Mouse (Mus musculus): ENCODE measurements around the gene Olfr107. TPM values are rescaled to one million over a fixed set of nuclear protein-coding genes. Genes with fewer than 3 reads are reported as not detected.

Olfr107 gene
- not detected in 2 replicates for polyA plus RNA-seq (2015; fragmentation: Nextera tagmentation; extraction: Ambion mirVana)

GRCm38 (mm10) chr17:37398926-37399325, at the start of gene Olfr107:
Gene Olfr107 (plus strand): TSS chr17:37399226.
- H3K4me3 ChIP-seq (ENCODE audit: low read depth, low read length), result no peak within 1 kb of the TSS
- TF ChIP-seq EP300 (IDR thresholded peaks at IDR 0.05), result no peak
- no peak for TF ChIP-seq CTCF (IDR thresholded peaks at IDR 0.05)
- no peak within 1 kb of the TSS for H3K9ac ChIP-seq (replicated peaks; ENCODE audit: low read depth)
- no peak for ATAC-seq
- H3K36me3 ChIP-seq (ENCODE audit: insufficient read depth, low read length), result no peaks in the 10 kb centered on the region
- no peaks in the 10 kb centered on the region for H3K4me1 ChIP-seq (ENCODE audit: insufficient read depth, low read depth, low read length)
- no peaks in the 10 kb centered on the region for H3K9me3 ChIP-seq (ENCODE audit: low read length)
- DNase-seq (ENCODE audit: low spot score), result no peak
- no peak within 1 kb of the TSS for H3K4me2 ChIP-seq (replicated peaks; ENCODE audit: low read depth, low read length)
- no peaks in the 10 kb centered on the region for H3K27me3 ChIP-seq (replicated peaks; ENCODE audit: insufficient read depth, low read length)
- no peak within 1 kb of the TSS for H3K27ac ChIP-seq (ENCODE audit: low read length)
- 65% methylated on average over 3 of the region's 3 CpGs for WGBS

- Histone ChIP-seq H3K9ac (replicated peaks; ENCODE audit: low read depth) (no peak within 1 kb of the TSS), H3K9me3 (ENCODE audit: low read length) (no peaks in the 10 kb centered on the region), H3K4me2 (replicated peaks; ENCODE audit: low read depth, low read length) (no peak within 1 kb of the TSS), H3K4me3 (ENCODE audit: low read depth, low read length) (no peak within 1 kb of the TSS), H3K4me1 (ENCODE audit: insufficient read depth, low read depth, low read length) (no peaks in the 10 kb centered on the region), H3K27ac (ENCODE audit: low read length) (no peak within 1 kb of the TSS), H3K36me3 (ENCODE audit: insufficient read depth, low read length) (no peaks in the 10 kb centered on the region), H3K27me3 (replicated peaks; ENCODE audit: insufficient read depth, low read length) (no peaks in the 10 kb centered on the region)
- ATAC-seq, result no peak
- DNase-seq (ENCODE audit: low spot score), result no peak
- no peak for TF ChIP-seq CTCF (IDR thresholded peaks at IDR 0.05)
- TF ChIP-seq EP300 (IDR thresholded peaks at IDR 0.05), result no peak
These were observed 39.7 kb upstream of the Olfr107 start, which contains the start of gene Olfr104-ps for GRCm38 (mm10) chr17:37359282-37359681. Gene Olfr104-ps (plus strand): TSS chr17:37359582.

GRCm38 (mm10) chr17:37378733-37379132, 20.3 kb upstream of the Olfr107 start, which contains the start of gene Olfr105-ps:
Gene Olfr105-ps (plus strand): TSS chr17:37379033.
- no peak within 1 kb of the TSS for H3K27ac ChIP-seq (ENCODE audit: low read length)
- H3K36me3 ChIP-seq (ENCODE audit: insufficient read depth, low read length), result no peaks in the 10 kb centered on the region
- no peak within 1 kb of the TSS for H3K4me2 ChIP-seq (replicated peaks; ENCODE audit: low read depth, low read length)
- H3K4me3 ChIP-seq (ENCODE audit: low read depth, low read length), result no peak within 1 kb of the TSS
- H3K9ac ChIP-seq (replicated peaks; ENCODE audit: low read depth), result no peak within 1 kb of the TSS
- DNase-seq (ENCODE audit: low spot score), result no peak
- TF ChIP-seq CTCF (IDR thresholded peaks at IDR 0.05) (no peak), EP300 (IDR thresholded peaks at IDR 0.05) (no peak)
- no peaks in the 10 kb centered on the region for H3K9me3 ChIP-seq (ENCODE audit: low read length)
- ATAC-seq, result no peak
- no peaks in the 10 kb centered on the region for H3K4me1 ChIP-seq (ENCODE audit: insufficient read depth, low read depth, low read length)
- H3K27me3 ChIP-seq (replicated peaks; ENCODE audit: insufficient read depth, low read length), result no peaks in the 10 kb centered on the region

- H3K27me3 ChIP-seq (replicated peaks; ENCODE audit: insufficient read depth, low read length), result no peaks in the 10 kb centered on the region
- TF ChIP-seq EP300 (IDR thresholded peaks at IDR 0.05) (no peak), CTCF (IDR thresholded peaks at IDR 0.05) (no peak)
- H3K4me2 ChIP-seq (replicated peaks; ENCODE audit: low read depth, low read length), result no peak within 1 kb of the TSS
- ATAC-seq (no peak), DNase-seq (ENCODE audit: low spot score) (no peak)
- no peaks in the 10 kb centered on the region for H3K4me1 ChIP-seq (ENCODE audit: insufficient read depth, low read depth, low read length)
- H3K4me3 ChIP-seq (ENCODE audit: low read depth, low read length), result no peak within 1 kb of the TSS
- H3K9ac ChIP-seq (replicated peaks; ENCODE audit: low read depth), result no peak within 1 kb of the TSS
- 33% methylated on average over 1 of the region's 1 CpGs for WGBS
- no peak within 1 kb of the TSS for H3K27ac ChIP-seq (ENCODE audit: low read length)
- H3K36me3 ChIP-seq (ENCODE audit: insufficient read depth, low read length), result no peaks in the 10 kb centered on the region
- H3K9me3 ChIP-seq (ENCODE audit: low read length), result no peaks in the 10 kb centered on the region
These were observed 8.9 kb upstream of the Olfr107 start, which contains the start of gene Olfr106-ps for GRCm38 (mm10) chr17:37390093-37390492. Gene Olfr106-ps (plus strand): TSS chr17:37390393.

- Histone ChIP-seq H3K4me1 (ENCODE audit: insufficient read depth, low read depth, low read length) (no peaks in the 10 kb centered on the region), H3K4me3 (ENCODE audit: low read depth, low read length) (no peak overlapping the region), H3K9me3 (ENCODE audit: low read length) (no peaks in the 10 kb centered on the region), H3K27me3 (replicated peaks; ENCODE audit: insufficient read depth, low read length) (no peaks in the 10 kb centered on the region), H3K36me3 (ENCODE audit: insufficient read depth, low read length) (no peaks in the 10 kb centered on the region), H3K4me2 (replicated peaks; ENCODE audit: low read depth, low read length) (no peak overlapping the region), H3K27ac (ENCODE audit: low read length) (no peak overlapping the region), H3K9ac (replicated peaks; ENCODE audit: low read depth) (no peak overlapping the region)
- no peak for ATAC-seq
- no peak for DNase-seq (ENCODE audit: low spot score)
- TF ChIP-seq EP300 (IDR thresholded peaks at IDR 0.05), result no peak
- no peak for TF ChIP-seq CTCF (IDR thresholded peaks at IDR 0.05)
These were observed 14.4 kb downstream of the Olfr107 start for GRCm38 (mm10) chr17:37413380-37413779.

GRCm38 (mm10) chr17:37445180-37445579, 46.2 kb downstream of the Olfr107 start, which contains the start of gene Olfr108:
Gene Olfr108 (plus strand): TSS chr17:37445480.
- WGBS, result 95% methylated on average over 1 of the region's 1 CpGs
- Histone ChIP-seq H3K27me3 (replicated peaks; ENCODE audit: insufficient read depth, low read length) (no peaks in the 10 kb centered on the region), H3K9ac (replicated peaks; ENCODE audit: low read depth) (no peak within 1 kb of the TSS), H3K36me3 (ENCODE audit: insufficient read depth, low read length) (no peaks in the 10 kb centered on the region), H3K9me3 (ENCODE audit: low read length) (no peaks in the 10 kb centered on the region), H3K4me1 (ENCODE audit: insufficient read depth, low read depth, low read length) (no peaks in the 10 kb centered on the region), H3K4me2 (replicated peaks; ENCODE audit: low read depth, low read length) (no peak within 1 kb of the TSS), H3K27ac (ENCODE audit: low read length) (no peak within 1 kb of the TSS), H3K4me3 (ENCODE audit: low read depth, low read length) (no peak within 1 kb of the TSS)
- no peak for TF ChIP-seq EP300 (IDR thresholded peaks at IDR 0.05)
- TF ChIP-seq CTCF (IDR thresholded peaks at IDR 0.05), result no peak
- ATAC-seq (no peak), DNase-seq (ENCODE audit: low spot score) (no peak)

Other genes starting within 250 kb of the Olfr107 start
- not detected in 2 replicates for gene Olfr93, start 237.7 kb upstream of the Olfr107 start, polyA plus RNA-seq (2015; fragmentation: Nextera tagmentation; extraction: Ambion mirVana)
- gene Ubd, start 205.3 kb upstream of the Olfr107 start, polyA plus RNA-seq (2015; fragmentation: Nextera tagmentation; extraction: Ambion mirVana), result not detected in 2 replicates
- not detected in 2 replicates for gene Olfr94, start 198.2 kb upstream of the Olfr107 start, polyA plus RNA-seq (2015; fragmentation: Nextera tagmentation; extraction: Ambion mirVana)
- not detected in 2 replicates for gene Olfr95, start 186.1 kb upstream of the Olfr107 start, polyA plus RNA-seq (2015; fragmentation: Nextera tagmentation; extraction: Ambion mirVana)
- gene Olfr96, start 179.1 kb upstream of the Olfr107 start, polyA plus RNA-seq (2015; fragmentation: Nextera tagmentation; extraction: Ambion mirVana), result not detected in 2 replicates
- gene Olfr97, start 161.9 kb upstream of the Olfr107 start, polyA plus RNA-seq (2015; fragmentation: Nextera tagmentation; extraction: Ambion mirVana), result not detected in 2 replicates
- gene Olfr98, start 135.5 kb upstream of the Olfr107 start, polyA plus RNA-seq (2015; fragmentation: Nextera tagmentation; extraction: Ambion mirVana), result not detected in 2 replicates
- gene H2-M3, start 129.0 kb upstream of the Olfr107 start, polyA plus RNA-seq (2015; fragmentation: Nextera tagmentation; extraction: Ambion mirVana), result 5.5 and 5.9 TPM in 2 replicates
- not detected in 2 replicates for gene Olfr99, start 115.8 kb upstream of the Olfr107 start, polyA plus RNA-seq (2015; fragmentation: Nextera tagmentation; extraction: Ambion mirVana)
- gene Olfr101, start 94.9 kb upstream of the Olfr107 start, polyA plus RNA-seq (2015; fragmentation: Nextera tagmentation; extraction: Ambion mirVana), result not detected in 2 replicates
- not detected in 2 replicates for gene Olfr102, start 82.2 kb upstream of the Olfr107 start, polyA plus RNA-seq (2015; fragmentation: Nextera tagmentation; extraction: Ambion mirVana)
- not detected in 2 replicates for gene Olfr103, start 59.5 kb upstream of the Olfr107 start, polyA plus RNA-seq (2015; fragmentation: Nextera tagmentation; extraction: Ambion mirVana)
- gene Olfr104-ps, start 39.6 kb upstream of the Olfr107 start, polyA plus RNA-seq (2015; fragmentation: Nextera tagmentation; extraction: Ambion mirVana), result not detected in 2 replicates
- not detected in 2 replicates for gene Olfr105-ps, start 20.2 kb upstream of the Olfr107 start, polyA plus RNA-seq (2015; fragmentation: Nextera tagmentation; extraction: Ambion mirVana)
- not detected in 2 replicates for gene Olfr106-ps, start 8.8 kb upstream of the Olfr107 start, polyA plus RNA-seq (2015; fragmentation: Nextera tagmentation; extraction: Ambion mirVana)
- gene Olfr108, start 46.3 kb downstream of the Olfr107 start, polyA plus RNA-seq (2015; fragmentation: Nextera tagmentation; extraction: Ambion mirVana), result not detected in 2 replicates
- gene Olfr109, start 59.7 kb downstream of the Olfr107 start, polyA plus RNA-seq (2015; fragmentation: Nextera tagmentation; extraction: Ambion mirVana), result not detected in 2 replicates
- not detected in 2 replicates for gene H2-M2, start 84.3 kb downstream of the Olfr107 start, polyA plus RNA-seq (2015; fragmentation: Nextera tagmentation; extraction: Ambion mirVana)
- gene Olfr110, start 93.2 kb downstream of the Olfr107 start, polyA plus RNA-seq (2015; fragmentation: Nextera tagmentation; extraction: Ambion mirVana), result 0.13 TPM in 1 of 2 replicates, not detected in the other
- not detected in 2 replicates for gene Olfr111, start 108.8 kb downstream of the Olfr107 start, polyA plus RNA-seq (2015; fragmentation: Nextera tagmentation; extraction: Ambion mirVana)
- not detected in 2 replicates for gene Olfr112, start 170.2 kb downstream of the Olfr107 start, polyA plus RNA-seq (2015; fragmentation: Nextera tagmentation; extraction: Ambion mirVana)
- not detected in 2 replicates for gene Olfr113, start 178.4 kb downstream of the Olfr107 start, polyA plus RNA-seq (2015; fragmentation: Nextera tagmentation; extraction: Ambion mirVana)
- gene Olfr114, start 193.5 kb downstream of the Olfr107 start, polyA plus RNA-seq (2015; fragmentation: Nextera tagmentation; extraction: Ambion mirVana), result not detected in 2 replicates
- not detected in 2 replicates for gene Olfr115, start 227.9 kb downstream of the Olfr107 start, polyA plus RNA-seq (2015; fragmentation: Nextera tagmentation; extraction: Ambion mirVana)
- not detected in 2 replicates for gene Olfr116, start 228.0 kb downstream of the Olfr107 start, polyA plus RNA-seq (2015; fragmentation: Nextera tagmentation; extraction: Ambion mirVana)

All from lung, postnatal 0 days (tissue).